Mouse (Mus musculus) urinary bladder, adult 2 months (tissue): Measurements from ENCODE around the gene Ccdc47. TPM values are rescaled to one million over a fixed set of nuclear protein-coding genes. Genes with fewer than 3 reads are reported as not detected.

Source experiments
- DNase-seq: peaks from one replicate; pipeline ENCODE4 v3.0.0; 2022; ENCODE audit warnings: low spot score
- polyA plus RNA-seq: library from polyadenylated mRNA; depleted of rRNA; stranded (reverse); fragments of >200 nt; gene quantifications from 2 replicates; pipeline ENCODE4 v1.2.3, GENCODE M21; 2012

The Ccdc47 gene
- polyA plus RNA-seq, 1 experiment, result 61.2 TPM

DNA sequence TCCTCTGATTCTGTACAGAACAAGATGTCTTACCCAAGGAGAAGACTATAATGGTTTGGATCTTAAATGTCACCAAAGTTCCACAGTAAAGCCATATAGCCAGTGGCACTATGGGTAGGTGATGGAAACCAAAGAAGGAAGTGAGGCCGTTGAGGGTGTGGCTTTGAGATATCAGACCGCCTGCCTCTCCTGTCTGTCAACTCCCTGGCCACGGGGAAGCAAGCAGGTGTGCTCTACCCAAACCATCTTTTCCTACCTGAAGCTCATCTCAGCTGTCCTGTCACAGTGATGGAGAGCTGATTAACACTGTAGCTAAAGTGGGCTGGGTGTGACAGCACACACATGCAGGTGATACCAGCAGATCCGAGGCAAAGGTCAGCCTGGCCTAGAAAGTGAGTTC is 17.9 kb downstream of the Ccdc47 start:
- DNase-seq, result no peak

DNA sequence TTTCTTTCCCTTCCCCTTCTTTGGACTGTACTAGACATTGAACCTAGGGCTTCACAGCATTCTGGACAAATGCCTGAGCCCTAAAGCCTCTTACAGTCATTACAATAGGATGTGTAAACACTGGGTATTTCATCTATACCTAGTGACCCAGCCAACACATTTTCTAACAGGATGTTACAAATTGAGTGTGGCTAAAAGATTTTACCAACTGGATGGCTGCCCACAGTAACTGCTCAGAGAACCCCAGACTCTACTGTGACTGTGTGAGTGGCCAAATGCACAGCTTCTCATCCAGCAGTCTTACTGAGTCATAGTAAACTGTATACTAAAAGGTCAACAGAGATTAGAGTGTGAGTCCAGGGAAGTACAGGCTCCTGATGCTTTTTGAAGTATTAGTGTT is 20.8 kb downstream of the Ccdc47 start:
- DNase-seq, result no peak

DNA sequence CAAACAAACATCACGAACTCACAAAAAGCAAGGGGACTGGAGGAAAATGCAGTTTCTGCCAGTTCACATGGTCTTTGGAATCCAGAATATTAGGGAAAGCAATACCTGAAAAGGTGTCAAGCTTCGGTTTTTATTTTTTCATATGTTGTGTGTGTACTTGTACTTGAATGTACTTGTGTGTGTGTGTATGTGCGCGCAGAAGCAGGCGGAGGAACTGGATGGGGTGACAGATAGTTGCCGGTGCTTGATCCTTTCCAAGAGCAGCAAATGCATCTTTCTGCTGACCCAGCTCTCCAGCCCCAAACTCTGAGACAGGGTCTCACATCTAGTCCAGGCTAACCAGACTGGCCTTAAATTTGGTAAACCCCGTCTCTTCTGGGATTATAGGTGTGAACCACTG is 21.3 kb downstream of the Ccdc47 start:
- no peak for DNase-seq

DNA sequence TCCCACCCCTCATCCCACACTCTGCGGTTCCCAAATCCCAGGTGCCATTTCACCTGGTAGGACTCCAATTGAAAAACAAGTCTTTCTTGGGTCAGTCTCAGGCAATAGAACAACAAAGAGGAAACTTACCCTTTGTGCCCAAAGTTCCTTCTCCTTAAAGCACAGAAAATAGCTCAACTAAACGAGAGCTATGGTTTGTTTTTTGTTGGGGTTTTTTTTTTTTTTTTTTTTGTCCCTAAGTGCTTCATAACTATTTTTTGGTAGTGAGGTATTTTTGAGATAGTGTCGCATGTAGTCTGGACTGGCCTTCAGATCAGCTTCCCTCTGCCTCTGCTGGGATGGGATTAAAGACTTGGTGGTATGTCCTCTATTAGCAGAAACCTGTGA is 22.0 kb downstream of the Ccdc47 start:
- no peak for DNase-seq

DNA sequence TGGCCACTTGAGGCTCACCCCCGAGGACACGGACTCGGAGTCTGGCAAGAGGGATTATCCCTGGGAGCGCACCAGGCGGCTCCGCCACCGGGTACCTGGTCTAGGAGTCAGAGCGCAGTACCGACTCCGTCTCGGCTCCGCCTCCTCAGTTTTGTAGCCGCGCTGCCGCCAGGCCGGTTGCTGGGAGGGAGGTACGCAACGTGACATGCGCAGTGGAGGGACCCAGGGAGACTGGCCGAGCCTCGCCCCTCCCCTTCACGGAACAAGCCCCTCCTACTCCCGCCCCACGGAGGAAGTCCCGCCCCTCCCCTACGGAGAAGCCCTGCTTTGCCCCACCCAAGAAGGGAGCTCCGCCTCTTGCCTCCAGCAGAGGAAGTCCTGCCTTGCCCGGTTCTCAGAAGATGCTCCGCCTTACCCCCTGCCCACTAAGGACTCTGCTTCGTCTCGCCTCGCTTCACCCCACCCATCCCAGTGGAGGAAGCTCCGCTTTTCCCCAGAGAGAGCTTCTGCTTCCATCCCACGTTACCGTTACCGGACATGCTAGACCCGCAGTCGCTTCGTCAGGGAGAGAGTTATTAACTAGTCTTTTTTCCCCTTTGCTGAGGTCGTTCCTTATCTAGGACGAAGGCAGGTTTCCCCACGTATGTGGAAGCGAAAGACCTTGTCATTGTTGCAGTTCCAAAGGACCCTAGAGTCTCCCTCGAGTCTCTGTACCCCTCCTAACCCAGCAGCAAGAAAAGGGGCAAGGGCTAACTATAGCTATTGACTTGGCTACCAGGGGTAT is 22.6 kb downstream of the Ccdc47 start:
- peak; percentile 85 for DNase-seq

DNA sequence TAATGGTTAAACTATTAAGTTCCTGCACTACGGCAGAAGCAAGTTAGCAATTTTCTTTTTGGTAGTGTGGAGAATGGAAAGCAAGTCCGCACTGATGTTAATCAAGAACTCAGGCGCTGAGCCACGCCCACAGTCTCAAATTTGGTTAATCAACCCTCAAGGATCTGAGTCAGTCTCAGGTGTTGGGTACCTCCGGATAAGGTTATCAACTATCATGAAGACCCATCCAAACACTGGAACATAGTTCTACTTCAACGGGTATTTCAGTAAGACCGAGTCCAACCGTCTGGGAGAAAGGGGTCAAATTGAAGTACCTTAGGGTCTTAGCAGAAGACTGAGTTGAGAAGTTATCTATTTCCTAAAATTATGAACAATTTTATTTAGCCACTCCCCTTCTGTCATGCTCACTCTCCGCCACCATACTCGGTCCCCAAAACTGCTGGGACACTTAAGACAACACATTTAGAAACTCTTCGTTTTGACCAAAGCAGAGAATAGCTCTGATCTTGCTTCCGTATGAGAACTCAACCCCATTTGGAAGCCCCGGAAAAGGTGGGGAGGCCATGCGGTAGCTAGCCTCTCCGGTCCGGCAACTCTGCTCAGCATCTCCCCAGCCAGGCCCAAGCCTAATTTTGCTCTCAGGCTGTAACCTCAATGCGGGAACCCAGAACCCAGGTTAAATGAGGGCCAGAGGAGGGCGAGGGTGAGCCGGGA is 23.3 kb downstream of the Ccdc47 start:
- no peak for DNase-seq

DNA sequence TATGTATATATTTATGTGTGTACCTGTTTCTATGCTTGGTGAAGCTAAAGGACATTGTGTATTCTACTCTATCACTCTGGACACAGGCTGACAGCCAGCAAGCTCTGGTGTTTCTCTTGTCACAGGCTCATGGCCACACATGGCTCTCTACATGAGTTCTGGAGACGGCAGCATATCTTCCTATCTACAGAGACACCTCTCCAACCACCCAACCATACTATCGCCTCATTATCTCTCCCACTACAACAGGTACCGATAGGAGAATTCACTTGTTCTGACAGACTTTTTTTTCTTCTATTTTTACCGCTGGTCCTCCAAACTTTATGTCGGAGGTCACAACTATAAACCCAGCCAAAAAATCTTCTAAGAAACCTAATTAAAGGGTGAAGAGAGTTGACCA is 23.9 kb downstream of the Ccdc47 start:
- DNase-seq, result no peak

DNA sequence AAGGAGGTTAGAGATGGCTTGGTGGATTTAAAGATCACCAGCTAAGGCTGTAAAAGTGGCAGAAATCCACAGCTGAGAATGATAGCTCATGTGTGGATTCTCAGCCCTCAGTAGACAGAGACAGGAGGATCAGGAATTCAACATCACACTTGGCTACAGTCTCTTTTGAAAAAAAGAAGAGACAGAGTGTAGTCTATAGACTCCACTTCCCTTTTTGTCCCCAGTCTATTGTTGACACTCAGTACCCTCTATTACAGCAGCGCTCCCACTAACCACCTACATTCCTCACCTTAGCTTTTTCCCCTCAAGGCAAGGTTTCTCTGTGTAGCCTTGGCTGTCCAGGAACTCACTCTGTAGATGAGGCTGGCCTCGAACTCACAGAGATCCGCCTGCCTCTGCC is 24.4 kb downstream of the Ccdc47 start:
- DNase-seq, result no peak

DNA sequence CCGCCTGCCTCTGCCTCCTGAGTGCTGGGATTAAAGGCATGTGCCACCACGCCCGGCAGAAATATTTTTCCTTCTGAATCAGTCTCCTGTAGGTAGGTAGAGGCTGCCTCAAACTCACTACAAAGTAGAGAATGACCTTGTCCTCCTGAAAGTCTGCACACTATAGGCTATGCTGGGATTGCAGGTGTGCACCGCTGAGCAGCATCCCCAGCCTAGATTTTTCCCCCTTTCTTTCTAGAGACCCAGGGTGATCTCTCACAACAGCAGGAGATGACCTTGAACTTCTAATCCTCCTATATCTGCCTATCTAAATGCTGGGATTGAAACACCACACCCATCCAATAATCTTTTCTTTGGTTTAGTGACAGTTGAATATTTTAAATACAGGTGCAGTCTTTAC is 28.8 kb downstream of the Ccdc47 start:
- no peak for DNase-seq

DNA sequence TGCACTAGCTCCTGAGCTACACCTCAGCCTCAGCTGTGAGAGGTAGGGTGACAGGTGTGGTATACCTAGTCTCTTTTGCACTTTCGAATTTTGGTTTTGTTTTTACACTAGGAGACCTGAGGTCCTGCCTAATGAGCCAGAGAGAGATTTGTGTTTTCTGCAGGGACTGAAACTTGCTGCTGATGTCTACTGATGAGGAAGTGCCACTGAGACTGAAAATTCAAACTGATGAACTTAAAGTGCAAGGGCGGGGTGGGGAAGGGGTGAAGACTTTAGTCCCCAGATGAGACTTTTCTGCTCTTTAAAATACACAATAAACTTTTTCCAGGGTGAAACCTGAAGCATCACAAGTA is 35.7 kb downstream of the Ccdc47 start:
- DNase-seq, result no peak

DNA sequence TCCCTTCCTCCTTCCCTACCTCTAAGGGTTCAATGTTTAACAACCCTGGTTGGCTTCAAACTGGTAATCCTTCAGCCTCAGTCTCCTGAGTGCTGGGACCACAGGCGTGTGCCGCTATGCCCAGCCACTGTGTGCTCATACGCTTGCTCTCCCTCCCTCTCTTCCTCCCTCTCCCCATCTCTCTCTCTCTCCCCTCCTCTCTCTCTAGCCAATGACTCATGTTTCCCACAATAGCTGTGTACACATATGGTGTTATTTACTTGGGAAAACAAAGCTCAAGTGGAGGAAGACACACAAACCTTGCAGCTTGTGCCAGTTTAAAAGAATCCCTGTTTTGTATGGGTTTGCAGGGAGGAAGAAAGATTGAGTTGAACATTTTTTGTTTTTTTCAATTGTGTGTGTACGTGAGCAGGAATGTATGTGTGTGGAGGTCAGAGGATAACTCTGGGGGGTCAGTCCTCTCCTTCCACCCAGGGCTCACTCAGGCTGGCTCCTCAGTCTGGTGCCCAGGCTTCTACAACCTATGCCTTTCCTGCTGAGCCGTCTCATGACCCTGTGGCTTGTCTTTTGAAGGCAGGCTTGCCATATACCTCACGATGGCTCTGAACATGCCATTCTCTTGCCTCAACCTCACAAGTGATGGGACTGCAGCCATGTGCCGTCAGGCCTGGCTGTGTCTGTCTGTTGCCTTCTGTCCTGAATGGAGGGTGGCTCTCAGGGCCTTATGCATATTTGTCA is 36.3 kb downstream of the Ccdc47 start:
- no peak for DNase-seq

DNA sequence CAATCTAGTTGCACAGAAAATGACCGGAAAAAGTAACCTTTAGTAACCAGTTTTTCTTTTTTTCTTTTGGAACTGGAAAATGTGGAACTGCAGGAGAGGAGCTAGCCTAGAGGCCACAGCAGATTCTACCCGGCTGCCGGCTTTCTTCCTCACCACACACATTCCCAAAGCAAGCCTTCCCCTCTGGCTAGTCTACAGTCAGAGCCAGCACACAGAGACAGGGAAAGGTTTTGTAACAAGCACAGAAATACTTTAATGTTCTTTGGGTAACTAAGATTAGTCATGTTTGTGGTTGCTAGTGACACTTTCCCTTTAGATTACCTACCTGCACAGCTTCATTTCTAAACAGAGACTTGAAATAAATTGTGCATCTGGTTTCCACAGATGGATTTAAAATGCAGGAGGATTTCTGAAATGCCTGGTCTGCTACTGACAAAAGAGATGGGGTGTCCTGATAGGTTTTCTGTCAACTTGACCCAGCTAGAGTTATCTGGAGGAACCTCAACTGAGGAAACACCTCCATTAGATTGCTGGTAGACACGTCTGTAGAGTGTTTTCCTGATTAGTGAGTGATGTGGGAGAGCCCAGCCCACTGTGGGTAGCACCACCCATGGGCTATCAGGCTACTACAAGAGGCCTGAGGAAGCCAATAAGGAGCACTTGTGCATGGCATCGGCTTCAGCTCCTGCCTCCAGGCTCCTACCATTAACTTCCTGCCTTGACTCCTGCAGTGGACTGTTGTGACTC is 37.9 kb downstream of the Ccdc47 start:
- DNase-seq, result no peak

DNA sequence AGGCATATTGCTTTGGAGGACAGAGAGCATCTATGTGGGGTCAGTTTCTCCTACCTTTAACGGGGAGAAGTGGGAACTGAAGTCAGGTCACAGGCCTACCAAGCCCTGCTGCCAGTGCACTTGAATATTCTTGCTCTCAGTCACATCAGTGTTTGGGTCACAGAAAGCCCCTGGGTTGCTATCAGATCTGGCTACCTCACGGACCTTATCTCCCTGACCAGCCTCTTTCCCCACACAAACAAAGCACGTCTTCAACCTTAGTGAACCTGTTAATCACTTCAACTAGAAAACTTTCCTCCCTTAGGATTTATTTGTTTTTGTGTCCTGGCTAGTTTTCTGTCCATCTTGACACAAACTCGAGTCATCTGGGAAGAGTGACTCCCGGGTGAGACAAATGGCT is 39.8 kb downstream of the Ccdc47 start:
- DNase-seq, result no peak

DNA sequence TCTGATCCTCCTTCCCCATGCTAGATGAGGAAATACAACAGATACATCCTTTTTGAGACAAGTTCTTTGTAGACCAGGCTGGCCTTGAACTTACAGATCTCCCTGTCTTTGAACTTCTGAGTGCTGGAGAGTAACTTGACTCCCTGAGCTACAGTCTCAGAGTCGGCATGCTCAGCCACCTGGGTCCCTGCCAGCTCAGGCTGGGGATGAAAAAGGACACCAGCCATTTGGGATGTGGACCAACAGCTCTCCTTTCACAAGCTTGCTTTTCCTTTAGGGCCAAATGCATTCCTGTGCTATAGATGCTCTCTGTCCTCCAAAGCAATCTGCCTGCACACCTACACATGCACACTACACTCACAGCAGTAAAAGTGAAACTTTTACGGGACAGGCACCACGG is 41.1 kb downstream of the Ccdc47 start:
- DNase-seq, result no peak

DNA sequence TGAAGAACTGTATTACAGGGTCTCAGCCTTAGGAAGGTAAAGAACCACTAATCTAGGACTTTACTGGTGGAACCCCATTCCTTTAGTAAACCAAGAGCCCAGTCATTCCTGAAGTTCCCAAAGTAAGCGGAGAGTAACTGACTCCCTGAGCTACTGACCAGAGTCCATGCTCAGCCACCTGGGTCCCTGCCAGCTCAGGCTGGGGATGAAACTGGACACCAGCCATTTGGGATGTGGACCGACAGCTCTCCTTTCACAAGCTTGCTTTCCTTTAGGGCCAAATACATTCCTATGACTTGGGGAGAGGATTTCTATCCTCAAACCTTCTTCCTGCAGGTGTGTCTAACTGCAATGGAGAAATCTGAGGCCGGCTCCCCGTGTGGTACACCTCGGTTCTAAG is 41.8 kb downstream of the Ccdc47 start:
- DNase-seq, result no peak

DNA sequence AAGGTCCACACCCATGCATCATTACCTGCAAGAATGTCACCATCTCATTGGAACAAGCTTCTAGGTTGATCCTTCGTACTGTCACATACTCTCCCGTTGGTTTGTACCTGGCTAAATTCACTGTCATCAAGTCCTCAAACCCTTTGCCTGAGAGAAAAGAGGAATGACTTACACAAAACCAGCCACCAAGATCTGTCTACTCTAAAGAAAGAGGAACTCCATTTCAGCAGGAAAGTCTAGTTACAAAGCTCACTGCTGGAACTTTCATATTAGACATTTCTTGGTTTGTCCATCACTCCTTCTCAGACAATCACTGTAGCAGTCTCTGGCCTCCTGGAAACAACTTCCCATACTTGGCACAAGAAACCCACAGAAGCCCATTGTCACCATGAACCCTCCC is 42.9 kb downstream of the Ccdc47 start:
- DNase-seq, result no peak

DNA sequence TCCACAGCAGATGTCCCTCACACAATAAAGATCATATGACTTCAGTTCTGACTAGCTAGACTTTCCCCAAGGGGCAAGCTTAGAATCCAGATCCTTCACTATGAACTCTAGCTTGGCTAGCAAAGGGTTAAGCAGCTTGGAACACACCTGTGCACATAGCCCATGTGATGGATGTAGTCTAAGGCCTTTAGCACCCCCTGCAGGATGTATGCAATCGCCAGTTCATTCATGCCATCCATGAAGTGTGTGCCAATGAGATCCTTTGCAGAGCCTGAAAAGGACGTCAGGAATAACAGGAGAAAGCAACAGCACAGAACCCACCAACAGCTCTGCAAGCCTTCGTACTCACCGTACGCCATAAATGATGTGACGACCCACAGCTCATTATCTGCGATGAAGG is 45.3 kb downstream of the Ccdc47 start:
- DNase-seq, result no peak

DNA sequence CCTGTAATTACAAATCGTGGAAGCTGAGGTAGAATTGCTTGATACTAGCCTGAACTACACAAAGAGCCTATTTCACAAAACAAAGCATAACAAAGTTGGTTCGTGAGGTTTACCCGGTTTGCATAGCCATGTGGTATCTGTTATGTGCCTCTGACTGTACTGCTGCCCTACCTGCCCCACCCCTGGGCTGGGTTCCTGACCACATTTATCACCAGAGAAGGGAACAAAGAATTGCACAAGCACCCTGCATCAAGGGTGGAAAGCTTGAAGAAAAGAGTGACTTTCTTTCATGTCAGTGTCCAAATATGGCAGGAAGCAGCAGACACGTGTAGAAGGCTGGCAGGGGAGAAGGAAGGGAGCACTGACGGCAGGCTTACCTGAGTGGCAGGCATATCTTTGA is 48.7 kb downstream of the Ccdc47 start:
- DNase-seq, result no peak

DNA sequence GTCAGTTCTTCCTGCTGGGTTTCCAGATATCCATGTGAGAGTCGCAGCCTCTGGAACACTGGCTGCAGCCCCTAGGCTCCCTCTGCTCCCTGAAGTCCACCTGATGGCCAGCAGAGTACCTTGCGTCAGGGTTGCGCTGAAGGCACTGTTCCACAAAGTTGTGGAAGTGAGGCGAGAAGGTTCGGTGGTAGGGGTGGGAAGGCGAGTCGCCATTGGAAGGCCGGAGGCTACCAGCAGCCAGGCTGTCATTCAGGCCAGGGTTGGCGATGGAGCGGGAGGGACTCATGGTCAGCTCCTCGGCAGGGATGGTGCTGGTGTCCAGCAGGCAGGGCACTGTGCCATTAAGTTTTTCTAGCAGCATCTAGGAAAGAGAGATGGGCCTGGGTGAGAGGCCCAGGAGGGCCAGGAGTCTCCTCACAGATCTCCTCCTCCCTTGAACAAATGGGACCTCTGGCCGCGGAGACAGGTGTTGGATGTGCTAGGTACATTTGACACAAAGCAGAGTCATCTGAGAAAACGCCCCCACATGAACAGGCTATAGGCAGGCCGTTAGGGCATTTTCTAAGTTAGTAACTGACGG is 51.5 kb downstream of the Ccdc47 start:
- DNase-seq, result no peak

DNA sequence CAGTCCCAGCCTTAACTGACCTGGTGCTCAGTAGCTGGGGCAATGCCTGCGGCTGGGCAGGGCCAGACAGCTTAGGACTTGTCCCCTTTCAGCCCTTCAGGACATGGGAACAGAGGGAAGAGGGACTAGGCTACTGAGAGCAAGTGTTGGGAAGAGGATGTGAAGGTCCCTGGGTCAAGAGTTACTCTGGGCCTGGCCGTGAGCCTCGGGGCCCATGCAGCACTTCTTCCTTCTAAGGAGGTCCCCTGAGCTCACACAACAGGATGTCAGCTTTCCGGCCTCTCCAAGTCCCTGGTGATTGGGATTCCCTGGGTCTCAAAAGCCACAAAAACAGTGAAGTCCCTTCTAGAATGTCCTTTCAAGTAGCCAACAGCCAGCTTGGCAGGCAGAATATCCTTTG is 52.6 kb downstream of the Ccdc47 start:
- DNase-seq, result no peak

DNA sequence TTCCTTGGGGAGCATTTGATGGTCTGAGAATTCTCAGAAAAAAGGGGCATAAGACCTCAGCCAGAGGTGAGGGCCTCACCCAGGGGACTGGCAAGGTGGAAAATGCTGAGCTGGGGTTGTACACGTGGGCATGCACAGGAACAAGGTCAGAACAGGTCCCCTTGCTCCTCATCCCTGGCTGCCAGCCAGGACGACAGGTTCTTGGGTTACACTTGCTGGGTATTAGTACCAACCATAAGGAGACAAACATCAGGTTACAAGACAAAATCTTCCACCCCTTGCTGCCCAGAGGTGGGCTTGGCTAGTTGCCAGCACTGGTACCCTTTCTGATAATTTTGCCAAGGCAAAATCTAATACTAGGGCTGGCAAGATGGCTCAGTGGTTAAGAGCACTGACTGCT is 53.9 kb downstream of the Ccdc47 start:
- no peak for DNase-seq
